8 mouse cellular contexts compared by ENCODE assay signal in the genomic region with DNA sequence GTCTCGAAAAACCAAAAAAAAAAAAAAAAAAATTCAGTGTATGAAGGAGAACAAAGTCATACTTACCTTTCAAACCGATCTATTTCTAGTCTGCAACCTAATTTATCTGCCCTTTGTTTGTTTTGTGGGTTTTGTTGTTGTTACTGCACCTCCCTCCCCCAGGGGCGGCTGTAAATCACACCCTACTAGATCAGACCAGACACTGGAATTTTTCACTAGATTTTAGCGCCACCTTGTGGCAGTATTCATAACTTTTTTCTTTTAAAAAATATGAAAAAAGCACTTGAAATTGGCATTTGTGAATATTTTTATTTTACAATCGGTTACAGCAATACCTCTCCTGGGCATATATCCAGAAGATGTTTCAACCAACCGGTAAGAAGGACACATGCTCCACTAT. TPM values are rescaled to one million over a fixed set of nuclear protein-coding genes. Genes with fewer than 3 reads are reported as not detected.
DNase-seq lines count a peak whose midpoint lies in the region; ATAC-seq and TF ChIP-seq lines count a peak whose summit lies in the region.
"Had no signal": no experiment of that assay in that cellular context is flagged by ENCODE, and none has a peak within 500 bp of the region (broad histone marks: within the 10 kb centered on the region; RNA-seq: fewer than 3 reads in every experiment).

No protein-coding gene starts in this region.

- no peak overlapping the region for H3K27ac ChIP-seq in embryonic facial prominence, embryonic 10.5 days (replicated peaks)
- H3K27ac ChIP-seq in stomach, postnatal 0 days (replicated peaks) = no peak overlapping the region
- H3K27ac ChIP-seq: embryonic facial prominence, embryonic 13.5 days had no signal

- no peak for ATAC-seq in stomach, postnatal 0 days (ENCODE audit: low FRiP score, low TSS enrichment)

- no peak for TF ChIP-seq EP300 in stomach, postnatal 0 days (optimal IDR thresholded peaks at IDR 0.05)

- H3K4me3 ChIP-seq in E14TG2a.4 (replicated peaks; ENCODE audit: low read length) = no peak overlapping the region
- H3K4me3 ChIP-seq in embryonic facial prominence, embryonic 10.5 days = no peak overlapping the region
- no peak overlapping the region for H3K4me3 ChIP-seq in stomach, postnatal 0 days (ENCODE audit: low read depth, low read length)
- H3K4me3 ChIP-seq: embryonic facial prominence, embryonic 13.5 days had no signal

- WGBS in embryonic facial prominence, embryonic 10.5 days = 13% methylated on average over 6 of the region's 6 CpGs
- 6% methylated on average over 6 of the region's 6 CpGs for WGBS in stomach, postnatal 0 days

- DNase-seq in left cerebral cortex, adult 11 months (ENCODE audit: low spot score) = peak; percentile 67
- DNase-seq in left cerebral cortex, adult 8-10 months (ENCODE audit: low spot score in 2 of 2) = no peak
- DNase-seq in adrenal gland, postnatal 14 days = peak; percentile 80
- peak; percentile 46 for DNase-seq in embryonic facial prominence, embryonic 10.5 days (ENCODE audit: low spot score)
- peak; percentile 75 to 89 for DNase-seq in left cerebral cortex, postnatal 14 days (ENCODE audit: low spot score in 2 of 2)
- no peak for DNase-seq in stomach, postnatal 0 days (ENCODE audit: low spot score)

- intact Hi-C loops in left cerebral cortex, postnatal 14 days (cut with DNase I) = loop anchor here (5.0 kb wide), 1 partner anchor 45 kb away; no protein-coding TSS in a partner anchor

- H3K9me3 ChIP-seq in E14TG2a.4 (ENCODE audit: low read length) = no peaks in the 10 kb centered on the region
- no peaks in the 10 kb centered on the region for H3K9me3 ChIP-seq in embryonic facial prominence, embryonic 10.5 days
- no peaks in the 10 kb centered on the region for H3K9me3 ChIP-seq in stomach, postnatal 0 days (ENCODE audit: control insufficient read depth, low read length)
- H3K9me3 ChIP-seq: embryonic facial prominence, embryonic 13.5 days had no signal

- H3K27me3 ChIP-seq in E14TG2a.4 (ENCODE audit: insufficient read depth, low read length) = peaks cover 15% of the 10 kb centered on the region
- H3K27me3 ChIP-seq in embryonic facial prominence, embryonic 10.5 days (replicated peaks; ENCODE audit: low read depth, poor library complexity, severe bottlenecking) = no peaks in the 10 kb centered on the region
- H3K27me3 ChIP-seq in stomach, postnatal 0 days (ENCODE audit: control insufficient read depth, insufficient read depth, low read length) = no peaks in the 10 kb centered on the region
- H3K27me3 ChIP-seq: embryonic facial prominence, embryonic 13.5 days had no signal

- peak; percentile 33 for TF ChIP-seq CTCF in E14TG2a.4 (conservative IDR thresholded peaks at IDR 0.05; ENCODE audit: low read length)
- peak; percentile 72 for TF ChIP-seq CTCF in stomach, postnatal 0 days (IDR thresholded peaks at IDR 0.05; ENCODE audit: low read depth)

- H3K36me3 ChIP-seq in E14TG2a.4 (ENCODE audit: insufficient read depth, low read length) = no peaks in the 10 kb centered on the region
- no peaks in the 10 kb centered on the region for H3K36me3 ChIP-seq in embryonic facial prominence, embryonic 10.5 days (replicated peaks)
- no peaks in the 10 kb centered on the region for H3K36me3 ChIP-seq in stomach, postnatal 0 days (ENCODE audit: control insufficient read depth, insufficient read depth, low read length)
- H3K36me3 ChIP-seq: embryonic facial prominence, embryonic 13.5 days had no signal

- no peak overlapping the region for H3K4me2 ChIP-seq in stomach, postnatal 0 days (replicated peaks; ENCODE audit: low read depth)
- H3K4me2 ChIP-seq: embryonic facial prominence, embryonic 13.5 days had no signal

- H3K9ac ChIP-seq in stomach, postnatal 0 days (ENCODE audit: low read length) = no peak overlapping the region
- H3K9ac ChIP-seq: embryonic facial prominence, embryonic 13.5 days had no signal

- H3K4me1 ChIP-seq in E14TG2a.4 (replicated peaks; ENCODE audit: low read depth, low read length) = peaks cover 33% of the 10 kb centered on the region
- H3K4me1 ChIP-seq in embryonic facial prominence, embryonic 10.5 days = peaks cover 28% of the 10 kb centered on the region
- H3K4me1 ChIP-seq in stomach, postnatal 0 days (replicated peaks; ENCODE audit: control insufficient read depth, insufficient read depth) = no peaks in the 10 kb centered on the region; the same call in 1 of the 2 replicates

RNA-seq across cellular contexts. Expression of a gene that starts 2.7 kb away (rescaled TPM):
- 100 to 1,000 TPM; 261 to 308 (median 282) TPM for total RNA-seq in left cerebral cortex, adult 8-10 months (2022)
- total RNA-seq in adrenal gland, postnatal 14 days (2021) = 201 and 234 TPM in 2 replicates
- 24.8 and 26.4 TPM in 2 replicates for polyA plus RNA-seq in embryonic facial prominence, embryonic 10.5 days (2016; fragmentation: Nextera tagmentation; extraction: Ambion mirVana)
- total RNA-seq in left cerebral cortex, postnatal 14 days (2021) = 100 to 1,000 TPM; 287 to 352 TPM
- polyA plus RNA-seq in stomach, postnatal 0 days (2015; fragmentation: Nextera tagmentation; extraction: Ambion mirVana) = 32.9 and 39.5 TPM in 2 replicates

Comparison
In these comparisons a context has a peak if more than half of its experiments do, and no peak if none do; other contexts are left out.
1. DNase-seq: peak in left cerebral cortex, adult 11 months (single experiment), adrenal gland, postnatal 14 days (single experiment), embryonic facial prominence, embryonic 10.5 days (single experiment) and left cerebral cortex, postnatal 14 days (2 of 2); none in left cerebral cortex, adult 8-10 months (0 of 2) and stomach, postnatal 0 days (single experiment).